In the genomic region with DNA sequence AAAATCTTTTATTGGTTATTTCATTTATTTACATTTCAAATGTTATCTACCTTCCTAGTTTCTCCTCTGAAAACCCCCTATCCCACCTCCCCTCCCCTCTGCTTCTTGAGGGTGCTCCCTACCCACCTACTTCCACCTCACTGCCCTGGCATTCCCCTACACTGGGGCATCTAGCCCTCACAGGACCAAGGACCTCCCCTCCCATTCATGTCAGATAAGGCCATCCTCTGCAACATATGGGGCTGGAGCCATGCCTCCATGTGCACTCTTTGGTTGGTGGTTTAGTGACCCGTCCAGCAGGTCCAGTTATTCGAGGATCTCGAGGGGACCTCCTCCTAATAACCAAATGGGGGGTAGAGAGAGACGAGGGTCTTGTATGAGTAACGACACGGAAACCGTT, we compare ENCODE assay signal across 17 mouse cellular contexts. TPM values are rescaled to one million over a fixed set of nuclear protein-coding genes. Genes with fewer than 3 reads are reported as not detected.
DNase-seq lines count a peak whose midpoint lies in the region; ATAC-seq and TF ChIP-seq lines count a peak whose summit lies in the region.
"Not testable (repeated sequence)": the region's sequence is repeated elsewhere in the genome, so short reads cannot be mapped to it uniquely, and the experiment has no call there.
"Had no signal": no experiment of that assay in that cellular context is flagged by ENCODE, and none has a peak within 500 bp of the region (broad histone marks: within the 10 kb centered on the region; RNA-seq: fewer than 3 reads in every experiment).

No protein-coding gene starts in this region.

- DNase-seq in heart, adult 11 months, result peak; percentile 54
- not testable (repeated sequence) for DNase-seq in intestine, embryonic 14.5 days (ENCODE audit: low spot score)

- 0 out of 2 replicates have a peak, but pooled peaks have one; percentile 54 for ATAC-seq in intestine, embryonic 14.5 days (replicated peaks; ENCODE audit: low FRiP score, low TSS enrichment, low read depth)
- ATAC-seq in intestine, embryonic 16.5 days, result peak; percentile 47
- ATAC-seq in liver, embryonic 12.5 days, result peak; percentile 40; the same call in 1 of the 2 replicates
- ATAC-seq in stomach, embryonic 15.5 days (ENCODE audit: insufficient read depth, low FRiP score, low read depth), result peak; percentile 53; the same call in 1 of the 2 replicates

- TF ChIP-seq CTCF in small intestine, adult 2 months (IDR thresholded peaks at IDR 0.05; ENCODE audit: extremely low read depth, insufficient read length, insufficient replicate concordance, low read depth, low read length), result not testable (repeated sequence)

- H3K27ac ChIP-seq in intestine, embryonic 14.5 days (ENCODE audit: low read depth); liver, embryonic 12.5 days; stomach, embryonic 15.5 days: not testable (repeated sequence)
- H3K27ac ChIP-seq in intestine, embryonic 16.5 days (ENCODE audit: low read length), result peak overlapping the region; percentile 49; the same call in 1 of the 2 replicates
- H3K27ac ChIP-seq in small intestine, adult 2 months (ENCODE audit: insufficient read depth, low read depth, low read length), result peak overlapping the region; percentile 76

- not testable (repeated sequence) for H3K9me3 ChIP-seq in intestine, embryonic 14.5 days (ENCODE audit: control insufficient read depth, low read length); intestine, embryonic 16.5 days (ENCODE audit: control insufficient read depth, low read length); liver, embryonic 12.5 days (replicated peaks); stomach, embryonic 15.5 days

- H3K4me2 ChIP-seq in intestine, embryonic 14.5 days (ENCODE audit: low read length); intestine, embryonic 16.5 days (ENCODE audit: low read depth, low read length); liver, embryonic 12.5 days; stomach, embryonic 15.5 days: not testable (repeated sequence)

- WGBS in intestine, embryonic 14.5 days, result 76% methylated on average over 3 of the region's 7 CpGs
- 61% methylated on average over 4 of the region's 7 CpGs for WGBS in intestine, embryonic 16.5 days
- 67% methylated on average over 7 of the region's 7 CpGs for WGBS in liver, embryonic 12.5 days (ENCODE audit: insufficient replicate concordance)
- 80% methylated on average over 7 of the region's 7 CpGs for WGBS in small intestine, adult 2 months
- WGBS in stomach, embryonic 15.5 days, result 80% methylated on average over 7 of the region's 7 CpGs

- H3K4me3 ChIP-seq in intestine, embryonic 14.5 days (ENCODE audit: low read depth, low read length); intestine, embryonic 16.5 days (ENCODE audit: low read length); liver, embryonic 12.5 days; stomach, embryonic 15.5 days (replicated peaks): not testable (repeated sequence)
- H3K4me3 ChIP-seq in small intestine, adult 2 months (ENCODE audit: low read depth, low read length), result 0 out of 2 replicates have a peak overlapping the region, but pooled peaks have one; percentile 1

- not testable (repeated sequence) for H3K27me3 ChIP-seq in intestine, embryonic 14.5 days (replicated peaks; ENCODE audit: control insufficient read depth, insufficient read depth, low read length); intestine, embryonic 16.5 days (replicated peaks; ENCODE audit: control insufficient read depth, insufficient read depth, low read length); liver, embryonic 12.5 days (replicated peaks); small intestine, adult 2 months (ENCODE audit: control insufficient read depth, insufficient read depth, low read length); stomach, embryonic 15.5 days (replicated peaks)

- H3K4me1 ChIP-seq in intestine, embryonic 14.5 days (replicated peaks; ENCODE audit: control insufficient read depth, insufficient read depth, low read length); liver, embryonic 12.5 days; stomach, embryonic 15.5 days: not testable (repeated sequence)
- H3K4me1 ChIP-seq in intestine, embryonic 16.5 days (ENCODE audit: control insufficient read depth, insufficient read depth, low read length), result peaks cover 16% of the 10 kb centered on the region
- peaks cover 32% of the 10 kb centered on the region; the same call in 1 of the 2 replicates for H3K4me1 ChIP-seq in small intestine, adult 2 months (ENCODE audit: control insufficient read depth, insufficient read depth, insufficient read length, low read length)

- not testable (repeated sequence) for H3K9ac ChIP-seq in intestine, embryonic 14.5 days (ENCODE audit: low read length); intestine, embryonic 16.5 days (ENCODE audit: low read depth, low read length); liver, embryonic 12.5 days; stomach, embryonic 15.5 days

- not testable (repeated sequence) for TF ChIP-seq POLR2A in small intestine, adult 2 months (IDR thresholded peaks at IDR 0.05; ENCODE audit: low read depth, low read length)

- not testable (repeated sequence) for H3K36me3 ChIP-seq in intestine, embryonic 14.5 days (ENCODE audit: control insufficient read depth, insufficient read depth, low read length); intestine, embryonic 16.5 days (ENCODE audit: control insufficient read depth, insufficient read depth, low read length); liver, embryonic 12.5 days; small intestine, adult 2 months (ENCODE audit: control insufficient read depth, insufficient read depth, low read length); stomach, embryonic 15.5 days

RNA-seq across cellular contexts. Expression of a gene that starts 11.4 kb away (rescaled TPM):
- 0.60 and 0.73 TPM in 2 replicates for polyA plus RNA-seq in intestine, embryonic 14.5 days (2014; fragmentation: Nextera tagmentation; extraction: Ambion mirVana)
- polyA plus RNA-seq in intestine, embryonic 16.5 days (2015; fragmentation: Nextera tagmentation; extraction: Ambion mirVana), result 26.4 and 41.6 TPM in 2 replicates
- polyA plus RNA-seq in liver, embryonic 12.5 days (2016; fragmentation: Nextera tagmentation; extraction: Ambion mirVana), result not detected in 2 replicates
- polyA plus RNA-seq in small intestine, adult 2 months (2012; rRNA removed), result 54.1 and 189 TPM in 2 replicates
- 2.0 and 3.9 TPM in 2 replicates for polyA plus RNA-seq in stomach, embryonic 15.5 days (2015; fragmentation: Nextera tagmentation; extraction: Ambion mirVana)
- polyA plus RNA-seq: activated CD4-positive, CD25-positive, alpha-beta regulatory T cell, adult 4 months; C2C12; cortical plate, adult 2 months; embryonic facial prominence, embryonic 10.5 days; embryonic facial prominence, embryonic 12.5 days; embryonic facial prominence, embryonic 14.5 days; forebrain, embryonic 11.5 days; forebrain, embryonic 13.5 days; forebrain, embryonic 15.5 days; Patski had no signal

RNA-seq across cellular contexts. Expression of a gene that starts 27.5 kb away (rescaled TPM):
- not detected in 2 replicates for polyA plus RNA-seq in intestine, embryonic 14.5 days (2014; fragmentation: Nextera tagmentation; extraction: Ambion mirVana)
- polyA plus RNA-seq in intestine, embryonic 16.5 days (2015; fragmentation: Nextera tagmentation; extraction: Ambion mirVana), result not detected in 2 replicates
- polyA plus RNA-seq in liver, embryonic 12.5 days (2016; fragmentation: Nextera tagmentation; extraction: Ambion mirVana), result 0.12 TPM in 1 of 2 replicates, not detected in the other
- 0.24 TPM in 1 of 2 replicates, not detected in the other for polyA plus RNA-seq in small intestine, adult 2 months (2012; rRNA removed)
- not detected in 2 replicates for polyA plus RNA-seq in stomach, embryonic 15.5 days (2015; fragmentation: Nextera tagmentation; extraction: Ambion mirVana)
- polyA plus RNA-seq: C2C12; cerebellum, adult 2 months; cortical plate, adult 2 months; embryonic facial prominence, embryonic 10.5 days; embryonic facial prominence, embryonic 12.5 days; embryonic facial prominence, embryonic 14.5 days; forebrain, embryonic 11.5 days; forebrain, embryonic 13.5 days; forebrain, embryonic 15.5 days; Patski had no signal
